Mouse (Mus musculus): ENCODE measurements around the gene Clk3. TPM values are rescaled to one million over a fixed set of nuclear protein-coding genes. Genes with fewer than 3 reads are reported as not detected.

The Clk3 gene
- 77.0 and 77.2 TPM in 2 replicates for polyA plus RNA-seq (2015; fragmentation: Nextera tagmentation; extraction: Ambion mirVana)

DNA sequence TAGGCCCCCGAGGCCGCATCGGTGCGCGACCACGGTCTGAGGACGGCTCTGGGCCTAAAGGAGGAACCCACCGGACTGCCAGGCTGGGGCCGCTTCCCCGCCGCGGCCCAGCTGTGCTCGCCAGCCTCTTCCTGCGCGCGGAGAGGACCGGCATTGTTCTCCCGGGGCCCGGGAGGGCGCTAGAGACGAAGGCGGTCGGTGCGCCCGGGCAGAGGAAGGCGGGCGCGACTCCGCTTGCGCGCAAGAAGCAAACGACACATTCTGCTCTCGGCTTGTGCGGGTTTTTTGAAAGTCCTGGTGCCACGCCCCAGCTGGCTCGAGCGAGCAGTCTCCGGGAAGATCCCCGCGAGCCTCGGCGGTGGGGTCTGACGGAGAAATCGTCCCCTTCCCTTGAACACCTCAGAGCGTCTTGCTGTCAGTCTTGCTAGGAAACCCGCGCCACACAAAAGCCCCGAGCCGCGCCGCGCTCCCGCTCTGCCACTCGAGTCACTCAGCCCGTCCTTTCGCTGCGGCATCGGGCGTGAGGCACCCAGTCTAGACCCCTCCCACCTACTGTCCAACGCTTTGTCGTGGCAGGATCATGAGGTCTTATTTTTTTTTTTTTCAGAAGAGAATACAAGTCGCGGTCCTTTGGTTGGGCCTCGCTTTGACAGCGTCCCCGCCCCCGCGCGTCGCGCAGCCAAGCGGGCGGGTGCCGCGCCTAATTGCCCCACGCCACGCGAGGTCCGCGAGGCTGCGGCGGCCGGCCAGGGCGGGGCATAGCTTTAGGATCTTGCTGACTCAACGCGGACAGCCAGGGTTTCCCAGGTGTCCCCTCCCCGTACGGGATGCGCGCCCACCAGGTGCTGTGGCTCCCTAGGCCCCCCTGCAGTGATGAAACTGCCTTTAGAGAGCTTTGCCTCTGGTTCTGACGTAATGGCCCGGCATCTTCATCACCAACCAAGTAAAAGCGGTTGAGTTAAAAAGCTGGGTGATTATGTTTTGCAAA lies at the start of gene Clk3:
Gene Clk3, minus strand, starts transcription at position 497 of the 988 bp plus-strand sequence.

DNA sequence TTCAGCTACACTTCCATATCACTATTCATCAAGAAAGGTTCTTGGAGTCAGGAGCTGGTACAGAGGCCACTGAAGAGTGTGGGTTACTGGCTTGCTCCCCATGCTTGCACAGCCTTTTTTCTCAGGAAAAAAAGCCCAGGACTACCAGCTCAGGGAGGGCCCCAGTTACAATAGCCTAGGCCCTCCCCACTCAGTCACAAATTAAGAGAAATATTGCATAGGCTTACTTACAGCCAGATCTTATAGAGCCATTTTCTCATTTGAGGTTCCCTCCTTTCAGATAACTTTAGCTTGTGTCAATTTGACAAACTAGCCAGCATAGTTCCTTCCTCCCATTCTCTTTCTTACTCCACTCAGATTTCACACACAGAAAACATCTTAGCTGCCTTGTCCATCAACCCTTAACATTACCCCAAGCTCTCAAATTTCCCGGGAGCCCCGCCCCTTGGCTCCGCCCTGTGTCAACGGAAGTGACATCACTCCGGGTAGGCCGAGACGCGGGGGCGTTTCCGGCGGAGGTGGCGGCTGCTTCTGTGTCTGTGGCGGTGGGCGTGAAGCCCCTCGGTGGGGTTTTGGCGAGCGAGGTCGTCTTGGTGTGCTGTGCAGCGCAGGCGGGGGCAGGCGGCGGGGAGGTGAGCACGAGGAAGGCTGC lies 57.5 kb downstream of the Clk3 start, which contains the start of gene Edc3:
Gene Edc3, plus strand, starts transcription at position 473 of the 652 bp plus-strand sequence.

Other genes starting within 250 kb of the Clk3 start
- 414 and 442 TPM in 2 replicates for gene Cox5a, start 244.6 kb downstream of the Clk3 start, polyA plus RNA-seq (2015; fragmentation: Nextera tagmentation; extraction: Ambion mirVana)
- gene Fam219b, start 228.3 kb downstream of the Clk3 start, polyA plus RNA-seq (2015; fragmentation: Nextera tagmentation; extraction: Ambion mirVana), result 9.5 and 11.1 TPM in 2 replicates
- 8.7 and 12.2 TPM in 2 replicates for gene Mpi, start 213.1 kb downstream of the Clk3 start, polyA plus RNA-seq (2015; fragmentation: Nextera tagmentation; extraction: Ambion mirVana)
- gene Scamp2, start 204.9 kb downstream of the Clk3 start, polyA plus RNA-seq (2015; fragmentation: Nextera tagmentation; extraction: Ambion mirVana), result 39.3 and 50.4 TPM in 2 replicates
- gene Ulk3, start 176.4 kb downstream of the Clk3 start, polyA plus RNA-seq (2015; fragmentation: Nextera tagmentation; extraction: Ambion mirVana), result 4.7 and 6.4 TPM in 2 replicates
- not detected in 2 replicates for gene Cplx3, start 159.6 kb downstream of the Clk3 start, polyA plus RNA-seq (2015; fragmentation: Nextera tagmentation; extraction: Ambion mirVana)
- gene Lman1l, start 145.1 kb downstream of the Clk3 start, polyA plus RNA-seq (2015; fragmentation: Nextera tagmentation; extraction: Ambion mirVana), result not detected in 2 replicates
- 31.6 and 33.8 TPM in 2 replicates for gene Csk, start 112.2 kb downstream of the Clk3 start, polyA plus RNA-seq (2015; fragmentation: Nextera tagmentation; extraction: Ambion mirVana)
- gene Cyp1a2, start 82.2 kb downstream of the Clk3 start, polyA plus RNA-seq (2015; fragmentation: Nextera tagmentation; extraction: Ambion mirVana), result not detected in 2 replicates
- 0.04 and 0.16 TPM in 2 replicates for gene Cyp1a1, start 77.9 kb downstream of the Clk3 start, polyA plus RNA-seq (2015; fragmentation: Nextera tagmentation; extraction: Ambion mirVana)
- 16.2 and 17.0 TPM in 2 replicates for gene Edc3, start 57.3 kb downstream of the Clk3 start, polyA plus RNA-seq (2015; fragmentation: Nextera tagmentation; extraction: Ambion mirVana)
- gene Arid3b, start 70.9 kb upstream of the Clk3 start, polyA plus RNA-seq (2015; fragmentation: Nextera tagmentation; extraction: Ambion mirVana), result 6.1 and 6.7 TPM in 2 replicates
- gene Ubl7, start 145.1 kb upstream of the Clk3 start, polyA plus RNA-seq (2015; fragmentation: Nextera tagmentation; extraction: Ambion mirVana), result 70.9 and 74.4 TPM in 2 replicates
- gene Sema7a, start 174.3 kb upstream of the Clk3 start, polyA plus RNA-seq (2015; fragmentation: Nextera tagmentation; extraction: Ambion mirVana), result 0.65 and 0.80 TPM in 2 replicates
- 12.4 and 24.9 TPM in 2 replicates for gene Cyp11a1, start 240.6 kb upstream of the Clk3 start, polyA plus RNA-seq (2015; fragmentation: Nextera tagmentation; extraction: Ambion mirVana)